Mouse (Mus musculus): ENCODE measurements around the gene Zfp541. TPM values are rescaled to one million over a fixed set of nuclear protein-coding genes. Genes with fewer than 3 reads are reported as not detected.

Gene Zfp541
- polyA plus RNA-seq, 1 experiment from 2014 or later, result not detected

- Histone ChIP-seq H3K9ac (ENCODE audit: low read length) (no peak overlapping the region), H3K27ac (ENCODE audit: low read depth, low read length) (no peak overlapping the region), H3K27me3 (ENCODE audit: control insufficient read depth, insufficient read depth, low read length) (peaks cover 5% of the 10 kb centered on the region), H3K4me1 (ENCODE audit: control insufficient read depth, insufficient read depth, low read length) (peaks cover 6% of the 10 kb centered on the region; the same call in 1 of the 2 replicates), H3K36me3 (ENCODE audit: control insufficient read depth, insufficient read depth, low read length) (no peaks in the 10 kb centered on the region), H3K9me3 (ENCODE audit: control insufficient read depth, low read length) (no peaks in the 10 kb centered on the region), H3K4me3 (ENCODE audit: low read depth, low read length) (no peak overlapping the region), H3K4me2 (no peak overlapping the region)
- 36% methylated on average over 5 of the region's 5 CpGs for WGBS
- ATAC-seq (ENCODE audit: low FRiP score) (no peak), DNase-seq (ENCODE audit: low spot score, missing footprints) (peak; percentile 8)
Observed at GRCm38 (mm10) chr7:16056459-16057135, 5.0 kb upstream of the Zfp541 start.

- no peak for ATAC-seq (ENCODE audit: low FRiP score)
- Histone ChIP-seq H3K9me3 (ENCODE audit: control insufficient read depth, low read length) (no peaks in the 10 kb centered on the region; the same call in 1 of the 2 replicates), H3K4me1 (ENCODE audit: control insufficient read depth, insufficient read depth, low read length) (peaks cover 4% of the 10 kb centered on the region; the same call in 1 of the 2 replicates), H3K4me3 (ENCODE audit: low read depth, low read length) (no peak overlapping the region), H3K36me3 (ENCODE audit: control insufficient read depth, insufficient read depth, low read length) (no peaks in the 10 kb centered on the region), H3K9ac (ENCODE audit: low read length) (no peak overlapping the region), H3K27ac (ENCODE audit: low read depth, low read length) (no peak overlapping the region), H3K4me2 (no peak overlapping the region), H3K27me3 (ENCODE audit: control insufficient read depth, insufficient read depth, low read length) (peaks cover 10% of the 10 kb centered on the region)
- DNase-seq (ENCODE audit: low spot score, missing footprints), result no peak
- WGBS, result 73% methylated on average over 2 of the region's 2 CpGs
Observed at GRCm38 (mm10) chr7:16057136-16057534, 4.5 kb upstream of the Zfp541 start.

- ATAC-seq (ENCODE audit: low FRiP score), result no peak
- DNase-seq (ENCODE audit: low spot score, missing footprints), result no peak
- 66% methylated on average over 15 of the region's 15 CpGs for WGBS
Observed at GRCm38 (mm10) chr7:16062099-16062420, 446 bp downstream of the Zfp541 start.

GRCm38 (mm10) chr7:16063490-16063889 lies 1.9 kb downstream of the Zfp541 start:
- Histone ChIP-seq H3K9me3 (ENCODE audit: control insufficient read depth, low read length) (no peaks in the 10 kb centered on the region; the same call in 1 of the 2 replicates), H3K4me2 (no peak overlapping the region), H3K36me3 (ENCODE audit: control insufficient read depth, insufficient read depth, low read length) (no peaks in the 10 kb centered on the region), H3K9ac (ENCODE audit: low read length) (no peak overlapping the region), H3K27ac (ENCODE audit: low read depth, low read length) (no peak overlapping the region), H3K4me1 (ENCODE audit: control insufficient read depth, insufficient read depth, low read length) (no peaks in the 10 kb centered on the region), H3K4me3 (ENCODE audit: low read depth, low read length) (no peak overlapping the region), H3K27me3 (ENCODE audit: control insufficient read depth, insufficient read depth, low read length) (peaks cover 10% of the 10 kb centered on the region; the same call in 1 of the 2 replicates)
- ATAC-seq (ENCODE audit: low FRiP score), result no peak
- 30% methylated on average over 4 of the region's 4 CpGs for WGBS
- DNase-seq (ENCODE audit: low spot score, missing footprints), result no peak

More at GRCm38 (mm10) chr7:16062099-16062420, 446 bp downstream of the Zfp541 start:
- Histone ChIP-seq H3K4me2 (no peak overlapping the region), H3K27ac (ENCODE audit: low read depth, low read length) (no peak overlapping the region), H3K36me3 (ENCODE audit: control insufficient read depth, insufficient read depth, low read length) (no peaks in the 10 kb centered on the region), H3K9me3 (ENCODE audit: control insufficient read depth, low read length) (no peaks in the 10 kb centered on the region; the same call in 1 of the 2 replicates), H3K27me3 (ENCODE audit: control insufficient read depth, insufficient read depth, low read length) (peaks cover 10% of the 10 kb centered on the region), H3K4me3 (ENCODE audit: low read depth, low read length) (no peak overlapping the region), H3K4me1 (ENCODE audit: control insufficient read depth, insufficient read depth, low read length) (no peaks in the 10 kb centered on the region), H3K9ac (ENCODE audit: low read length) (no peak overlapping the region)

GRCm38 (mm10) chr7:16070846-16071245 lies 9.2 kb downstream of the Zfp541 start:
- Histone ChIP-seq H3K27ac (ENCODE audit: low read depth, low read length) (no peak overlapping the region), H3K9me3 (ENCODE audit: control insufficient read depth, low read length) (no peaks in the 10 kb centered on the region), H3K9ac (ENCODE audit: low read length) (no peak overlapping the region), H3K4me1 (ENCODE audit: control insufficient read depth, insufficient read depth, low read length) (no peaks in the 10 kb centered on the region), H3K4me2 (no peak overlapping the region), H3K27me3 (ENCODE audit: control insufficient read depth, insufficient read depth, low read length) (no peaks in the 10 kb centered on the region), H3K4me3 (ENCODE audit: low read depth, low read length) (no peak overlapping the region), H3K36me3 (ENCODE audit: control insufficient read depth, insufficient read depth, low read length) (no peaks in the 10 kb centered on the region)
- DNase-seq (ENCODE audit: low spot score, missing footprints) (no peak), ATAC-seq (ENCODE audit: low FRiP score) (no peak)

- no peak for DNase-seq (ENCODE audit: low spot score, missing footprints)
- 86% methylated on average over 6 of the region's 6 CpGs for WGBS
- Histone ChIP-seq H3K27ac (ENCODE audit: low read depth, low read length) (no peak overlapping the region), H3K9me3 (ENCODE audit: control insufficient read depth, low read length) (no peaks in the 10 kb centered on the region), H3K4me1 (ENCODE audit: control insufficient read depth, insufficient read depth, low read length) (no peaks in the 10 kb centered on the region), H3K27me3 (ENCODE audit: control insufficient read depth, insufficient read depth, low read length) (no peaks in the 10 kb centered on the region), H3K4me2 (no peak overlapping the region), H3K9ac (ENCODE audit: low read length) (no peak overlapping the region), H3K36me3 (ENCODE audit: control insufficient read depth, insufficient read depth, low read length) (no peaks in the 10 kb centered on the region), H3K4me3 (ENCODE audit: low read depth, low read length) (no peak overlapping the region)
- no peak for ATAC-seq (ENCODE audit: low FRiP score)
Observed at GRCm38 (mm10) chr7:16071906-16072305, 10.3 kb downstream of the Zfp541 start.

GRCm38 (mm10) chr7:16079947-16080346 lies 18.3 kb downstream of the Zfp541 start:
- Histone ChIP-seq H3K4me3 (ENCODE audit: low read depth, low read length) (no peak overlapping the region), H3K27me3 (ENCODE audit: control insufficient read depth, insufficient read depth, low read length) (no peaks in the 10 kb centered on the region), H3K4me1 (ENCODE audit: control insufficient read depth, insufficient read depth, low read length) (no peaks in the 10 kb centered on the region), H3K4me2 (no peak overlapping the region), H3K36me3 (ENCODE audit: control insufficient read depth, insufficient read depth, low read length) (no peaks in the 10 kb centered on the region), H3K9ac (ENCODE audit: low read length) (no peak overlapping the region), H3K9me3 (ENCODE audit: control insufficient read depth, low read length) (no peaks in the 10 kb centered on the region), H3K27ac (ENCODE audit: low read depth, low read length) (no peak overlapping the region)
- no peak for DNase-seq (ENCODE audit: low spot score, missing footprints)
- no peak for ATAC-seq (ENCODE audit: low FRiP score)
- WGBS, result 78% methylated on average over 1 of the region's 1 CpGs

GRCm38 (mm10) chr7:16080581-16080980 lies 19.0 kb downstream of the Zfp541 start:
- Histone ChIP-seq H3K27me3 (ENCODE audit: control insufficient read depth, insufficient read depth, low read length) (no peaks in the 10 kb centered on the region), H3K36me3 (ENCODE audit: control insufficient read depth, insufficient read depth, low read length) (no peaks in the 10 kb centered on the region), H3K9me3 (ENCODE audit: control insufficient read depth, low read length) (no peaks in the 10 kb centered on the region), H3K4me1 (ENCODE audit: control insufficient read depth, insufficient read depth, low read length) (no peaks in the 10 kb centered on the region), H3K9ac (ENCODE audit: low read length) (no peak overlapping the region), H3K4me2 (no peak overlapping the region), H3K4me3 (ENCODE audit: low read depth, low read length) (no peak overlapping the region), H3K27ac (ENCODE audit: low read depth, low read length) (no peak overlapping the region)
- ATAC-seq (ENCODE audit: low FRiP score), result no peak
- 62% methylated on average over 4 of the region's 4 CpGs for WGBS
- no peak for DNase-seq (ENCODE audit: low spot score, missing footprints)

GRCm38 (mm10) chr7:16083361-16083760 lies 21.7 kb downstream of the Zfp541 start:
- Histone ChIP-seq H3K9me3 (ENCODE audit: control insufficient read depth, low read length) (no peaks in the 10 kb centered on the region), H3K27me3 (ENCODE audit: control insufficient read depth, insufficient read depth, low read length) (no peaks in the 10 kb centered on the region), H3K4me2 (no peak overlapping the region), H3K4me1 (ENCODE audit: control insufficient read depth, insufficient read depth, low read length) (no peaks in the 10 kb centered on the region), H3K27ac (ENCODE audit: low read depth, low read length) (no peak overlapping the region), H3K36me3 (ENCODE audit: control insufficient read depth, insufficient read depth, low read length) (no peaks in the 10 kb centered on the region), H3K9ac (ENCODE audit: low read length) (no peak overlapping the region), H3K4me3 (ENCODE audit: low read depth, low read length) (no peak overlapping the region)
- DNase-seq (ENCODE audit: low spot score, missing footprints) (no peak), ATAC-seq (ENCODE audit: low FRiP score) (no peak)
- WGBS, result 63% methylated on average over 4 of the region's 4 CpGs
